Mouse (Mus musculus) C3H10T1/2 (cell line): ENCODE data around the gene Gm10750. TPM values are rescaled to one million over a fixed set of nuclear protein-coding genes. Genes with fewer than 3 reads are reported as not detected.

Source experiments
- polyA plus RNA-seq, 2 experiments: library from polyadenylated mRNA; unstranded; fragments of >200 nt; fragmentation: generic; extraction: Trizol; gene quantifications; one replicate each; pipeline ENCODE4 v1.2.1; 2012; ENCODE audit warnings: missing spikeins in 2 of 2

Gene Gm10750
- not detected for polyA plus RNA-seq

GRCm38 (mm10) chr2:149017137-149017536 lies at the start of gene Gm10750:
Gene Gm10750 (minus strand): TSS chr2:149017237.

DNA sequence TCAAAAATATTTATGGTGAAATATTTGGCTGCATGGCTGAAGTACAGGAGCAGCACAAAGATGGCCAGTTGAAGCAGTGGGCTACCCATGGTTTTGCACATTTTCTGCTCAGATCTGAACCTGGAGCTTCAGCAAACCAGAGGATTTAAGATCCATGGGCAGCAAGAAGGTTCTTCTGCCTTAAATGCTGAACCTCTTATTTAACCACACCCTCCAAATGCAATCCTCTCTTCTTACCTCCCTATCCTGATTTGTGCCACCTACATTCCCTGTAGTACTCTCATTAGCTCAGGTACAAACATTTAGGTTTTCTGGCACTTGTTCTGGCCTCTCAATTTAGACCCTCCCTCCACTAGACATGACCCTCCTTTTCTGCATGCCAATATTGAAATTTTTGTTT lies 13.9 kb downstream of the Gm10750 start, which contains the start of gene Gm1330:
Gene Gm1330, minus strand, starts transcription at position 101 of the 400 bp plus-strand sequence.

Other genes starting within 250 kb of the Gm10750 start
- not detected for gene Cst11, start 245.7 kb downstream of the Gm10750 start, polyA plus RNA-seq
- not detected for gene 8030411F24Rik, start 235.2 kb downstream of the Gm10750 start, polyA plus RNA-seq
- not detected for gene Cst12, start 227.9 kb downstream of the Gm10750 start, polyA plus RNA-seq
- gene Cst8, start 218.5 kb downstream of the Gm10750 start, polyA plus RNA-seq, result not detected
- gene Cst13, start 197.2 kb downstream of the Gm10750 start, polyA plus RNA-seq, result not detected
- not detected for gene Cst9, start 182.1 kb downstream of the Gm10750 start, polyA plus RNA-seq
- under 1 TPM; 0.11 to 0.15 TPM for gene 9230104L09Rik, start 152.2 kb downstream of the Gm10750 start, polyA plus RNA-seq
- 1,000 to 10,000 TPM in 1 of 2 experiments, 100 to 1,000 TPM in 1; 886 to 2,472 TPM for gene Cst3, start 141.5 kb downstream of the Gm10750 start, polyA plus RNA-seq
- not detected for gene Gm1330, start 14.0 kb downstream of the Gm10750 start, polyA plus RNA-seq